Mouse (Mus musculus) limb, embryonic 13.5 days (tissue): Measurements from ENCODE around the gene Lpp. TPM values are rescaled to one million over a fixed set of nuclear protein-coding genes. Genes with fewer than 3 reads are reported as not detected.

Experiments
- ATAC-seq: fragments of 200-750 bp; cut with Nextera tagmentation; 2 replicates; pipeline ENCODE4 v1.8.0; 2017; ENCODE audit warnings: low read depth, moderate number of reproducible peaks, moderate TSS enrichment; ENCODE audit not compliant: low FRiP score
- H3K27ac ChIP-seq: fragments of 300-500 bp; sonication (generic); 2 replicates; pipeline ENCODE4 v1.5.1; 2015; ENCODE audit warnings: inconsistent platforms, mild to moderate bottlenecking, moderate library complexity
- H3K27me3 ChIP-seq: fragments of 300-500 bp; sonication (generic); 2 replicates; pipeline ENCODE4 v1.6.1; 2015; ENCODE audit warnings: mild to moderate bottlenecking, inconsistent platforms
- H3K36me3 ChIP-seq: fragments of 300-500 bp; sonication (generic); 2 replicates; pipeline ENCODE4 v1.6.1; 2015; ENCODE audit warnings: inconsistent platforms, mild to moderate bottlenecking, moderate library complexity
- H3K4me1 ChIP-seq: fragments of 300-500 bp; sonication (generic); 2 replicates; pipeline ENCODE4 v1.6.1; 2015; ENCODE audit warnings: inconsistent platforms
- H3K4me2 ChIP-seq: fragments of 300-500 bp; sonication (generic); replicated peaks from 2 replicates; pipeline ENCODE4 v1.6.1; 2015; ENCODE audit warnings: inconsistent platforms, mild to moderate bottlenecking, moderate library complexity
- H3K4me3 ChIP-seq: fragments of 300-500 bp; sonication (generic); 2 replicates; pipeline ENCODE4 v1.5.1; 2015; ENCODE audit warnings: moderate library complexity, mild to moderate bottlenecking, inconsistent platforms
- H3K9ac ChIP-seq: fragments of 300-500 bp; sonication (generic); 2 replicates; pipeline ENCODE4 v1.6.1; 2015; ENCODE audit warnings: mild to moderate bottlenecking, inconsistent platforms
- H3K9me3 ChIP-seq: fragments of 300-500 bp; sonication (generic); 2 replicates; pipeline ENCODE4 v1.6.1; 2016; ENCODE audit warnings: inconsistent platforms
- WGBS: fragments of 180-500 bp; shearing (Covaris S2); methylation state at CpG from one replicate; pipeline ENCODE4 v1.1.7; 2015; 5-methylcytosine and 5-hydroxymethylcytosine counted together
- polyA plus RNA-seq: library from polyadenylated mRNA; unstranded; fragments of >200 nt; fragmentation: Nextera tagmentation; extraction: Ambion mirVana; gene quantifications from 2 replicates; pipeline ENCODE4 v1.2.1, GENCODE M21; 2015

The Lpp gene
- polyA plus RNA-seq, 1 experiment from 2014 or later, result 56.0 TPM

DNA sequence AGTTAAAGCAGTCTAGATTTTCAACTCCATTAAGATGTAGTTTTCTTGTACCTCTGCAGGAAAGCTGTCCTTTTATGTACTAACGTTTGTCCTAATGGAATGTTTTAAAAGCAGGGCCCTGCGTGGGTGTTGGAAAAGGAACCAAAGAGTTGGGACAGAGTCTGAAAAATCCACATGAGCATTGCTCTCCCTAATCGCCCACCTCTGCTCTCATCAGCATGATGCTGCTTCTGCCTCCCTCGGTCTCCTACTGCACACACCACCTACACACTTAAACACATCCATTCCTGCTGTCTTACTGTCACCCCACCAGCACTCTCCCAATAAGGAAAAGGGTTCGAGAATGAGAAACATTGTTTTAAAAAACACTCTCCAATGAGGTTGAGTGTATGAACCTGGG lies 501.9 kb downstream of the Lpp start:
- no peak for ATAC-seq
- Histone ChIP-seq H3K27me3 (no peaks in the 10 kb centered on the region), H3K9ac (no peak overlapping the region), H3K27ac (no peak overlapping the region), H3K4me1 (peaks cover 14% of the 10 kb centered on the region), H3K4me2 (no peak overlapping the region), H3K36me3 (no peaks in the 10 kb centered on the region), H3K4me3 (no peak overlapping the region), H3K9me3 (no peaks in the 10 kb centered on the region)
- WGBS, result 65% methylated on average over 5 of the region's 5 CpGs

DNA sequence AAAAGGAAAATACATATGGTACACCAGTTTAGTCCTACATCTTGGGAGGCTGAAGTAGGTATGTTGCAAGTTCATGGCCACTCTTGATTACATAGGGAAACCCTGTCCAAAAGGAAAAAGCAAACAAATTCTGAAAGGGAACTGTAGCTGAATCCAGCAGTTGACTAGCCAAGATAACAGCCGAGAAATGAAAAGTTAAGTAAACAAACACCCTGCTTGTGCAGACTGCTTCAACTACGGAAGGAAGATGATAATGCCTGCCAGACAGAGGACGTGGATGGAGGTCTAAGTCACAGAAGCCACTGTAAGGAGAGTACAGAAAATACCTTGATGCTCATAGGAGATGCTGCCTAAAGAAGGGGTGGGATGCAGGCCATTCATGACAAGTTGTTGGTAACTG lies 504.3 kb downstream of the Lpp start:
- H3K4me2 ChIP-seq, result no peak overlapping the region
- WGBS, result 82% methylated on average over 3 of the region's 3 CpGs
- no peak for ATAC-seq

DNA sequence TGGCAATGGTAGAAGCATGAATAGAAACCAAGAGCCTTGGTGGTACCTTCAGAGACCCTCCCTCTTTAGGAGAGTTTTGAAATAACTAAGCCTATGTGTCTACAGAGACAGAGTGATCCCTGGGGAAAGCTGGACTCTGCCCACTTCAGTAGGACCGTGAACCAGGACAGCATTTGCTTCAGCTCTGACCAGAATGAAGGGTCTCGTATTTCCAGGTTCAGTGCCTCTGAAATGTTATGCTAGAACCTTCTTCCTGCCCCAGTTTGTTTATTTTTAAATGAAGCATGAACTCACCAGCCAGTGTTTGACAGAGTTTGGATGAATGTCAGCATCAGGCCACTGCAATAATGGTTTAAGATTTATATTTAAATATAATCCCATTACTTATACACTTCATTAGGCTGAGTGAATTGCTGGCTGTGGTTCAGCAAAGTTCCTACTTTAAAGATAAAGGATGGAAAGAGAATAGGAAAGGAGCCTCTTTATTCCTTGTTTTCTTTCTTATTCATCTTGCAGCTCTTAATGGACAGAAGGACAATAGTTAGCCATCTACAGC lies 507.0 kb downstream of the Lpp start:
- no peak overlapping the region for H3K9ac ChIP-seq
- no peak for ATAC-seq
- no peak overlapping the region for H3K4me3 ChIP-seq
- WGBS, result 65% methylated on average over 2 of the region's 2 CpGs
- H3K9me3 ChIP-seq, result no peaks in the 10 kb centered on the region
- H3K27me3 ChIP-seq, result no peaks in the 10 kb centered on the region
- peaks cover 19% of the 10 kb centered on the region for H3K4me1 ChIP-seq
- H3K36me3 ChIP-seq, result no peaks in the 10 kb centered on the region
- no peak overlapping the region for H3K4me2 ChIP-seq
- H3K27ac ChIP-seq, result no peak overlapping the region

More for the DNA sequence above, 504.3 kb downstream of the Lpp start:
- no peaks in the 10 kb centered on the region for H3K9me3 ChIP-seq
- H3K4me1 ChIP-seq, result peaks cover 19% of the 10 kb centered on the region
- H3K36me3 ChIP-seq, result no peaks in the 10 kb centered on the region
- no peak overlapping the region for H3K27ac ChIP-seq
- H3K4me3 ChIP-seq, result no peak overlapping the region
- H3K27me3 ChIP-seq, result no peaks in the 10 kb centered on the region
- no peak overlapping the region for H3K9ac ChIP-seq

DNA sequence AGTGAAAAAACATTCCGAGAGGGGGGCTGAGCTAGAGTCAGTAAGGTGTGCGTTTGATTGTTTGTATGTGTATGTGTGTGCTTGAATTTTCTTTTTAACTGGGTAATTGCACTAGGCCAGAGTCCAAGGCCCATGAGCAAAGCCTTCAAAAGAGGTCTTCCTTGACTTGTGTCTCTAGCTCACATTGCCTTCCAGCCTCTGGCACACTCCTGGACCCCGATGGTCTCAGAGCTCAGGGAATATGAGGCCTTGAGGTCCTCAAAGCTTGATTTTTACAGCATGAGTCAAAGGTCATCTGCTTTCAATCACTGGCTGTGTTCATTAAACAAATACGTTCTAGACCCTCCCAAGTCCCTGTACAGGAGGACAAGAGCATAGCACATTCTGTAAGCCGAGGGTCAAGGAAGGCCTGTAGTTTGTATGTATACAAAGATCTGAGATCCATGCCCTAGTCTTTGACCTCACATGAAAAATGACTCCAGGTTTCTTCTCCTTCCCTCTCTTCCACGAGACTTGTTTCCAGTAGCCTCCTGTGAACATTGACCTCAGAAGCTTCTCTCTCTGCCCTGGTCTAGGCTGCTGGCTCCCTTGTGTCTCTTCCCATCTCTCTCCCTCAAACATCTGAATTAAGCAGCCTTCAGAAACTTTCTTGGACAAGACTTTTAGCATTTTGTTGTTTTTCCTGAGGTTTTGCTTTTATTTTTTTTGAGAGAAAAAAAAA lies 508.0 kb downstream of the Lpp start:
- peaks cover 19% of the 10 kb centered on the region for H3K4me1 ChIP-seq
- no peak overlapping the region for H3K4me3 ChIP-seq
- H3K9ac ChIP-seq, result no peak overlapping the region
- ATAC-seq, result no peak
- H3K4me2 ChIP-seq, result no peak overlapping the region
- no peak overlapping the region; the same call in 1 of the 2 replicates for H3K27ac ChIP-seq
- H3K27me3 ChIP-seq, result no peaks in the 10 kb centered on the region
- H3K9me3 ChIP-seq, result no peaks in the 10 kb centered on the region
- WGBS, result 42% methylated on average over 6 of the region's 6 CpGs
- H3K36me3 ChIP-seq, result no peaks in the 10 kb centered on the region

DNA sequence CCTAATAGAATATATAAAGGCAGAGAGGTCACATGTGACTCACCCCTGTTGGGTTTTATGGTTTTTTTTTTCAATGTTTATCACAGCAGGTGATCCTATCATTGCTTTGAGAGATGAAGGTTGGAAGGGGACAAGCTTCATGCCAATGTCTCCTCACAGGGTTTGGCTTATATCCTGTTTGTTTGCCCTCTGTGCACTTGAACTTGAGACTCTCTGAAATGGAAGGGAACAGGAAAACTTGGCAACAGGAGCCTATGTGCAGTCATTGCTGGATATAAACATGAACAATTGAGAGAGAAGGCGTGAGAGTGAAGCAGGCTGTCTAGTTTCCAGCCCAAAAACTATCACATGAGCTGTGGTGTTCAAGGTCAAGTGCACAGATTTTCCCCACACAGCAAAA lies 508.8 kb downstream of the Lpp start:
- no peak for ATAC-seq
- Histone ChIP-seq H3K9me3 (no peaks in the 10 kb centered on the region), H3K27ac (no peak overlapping the region), H3K4me2 (no peak overlapping the region), H3K9ac (no peak overlapping the region), H3K4me3 (no peak overlapping the region), H3K27me3 (no peaks in the 10 kb centered on the region), H3K4me1 (peaks cover 19% of the 10 kb centered on the region), H3K36me3 (no peaks in the 10 kb centered on the region)
- 78% methylated on average over 1 of the region's 1 CpGs for WGBS

DNA sequence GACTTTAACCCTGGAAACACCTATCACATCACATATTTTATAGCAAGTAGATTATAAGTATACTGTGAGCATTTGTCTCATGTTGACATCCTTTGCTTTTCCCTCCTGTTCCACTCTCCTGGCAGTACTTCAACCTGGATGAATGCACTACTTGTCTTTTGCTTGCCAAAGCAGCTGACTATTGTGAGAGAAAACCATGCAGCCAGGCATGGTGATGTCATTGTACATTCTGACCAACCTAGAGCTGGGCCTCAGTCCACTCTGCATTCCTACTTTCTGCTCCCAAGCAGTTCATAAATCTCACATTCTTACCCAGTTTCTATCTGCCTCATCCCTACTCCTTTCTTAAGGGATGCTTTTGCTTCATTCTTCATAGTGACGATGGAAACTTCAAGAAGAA lies 515.6 kb downstream of the Lpp start:
- no peaks in the 10 kb centered on the region for H3K27me3 ChIP-seq
- no peak for ATAC-seq
- H3K9ac ChIP-seq, result no peak overlapping the region
- no peak overlapping the region for H3K4me2 ChIP-seq
- H3K4me1 ChIP-seq, result no peaks in the 10 kb centered on the region; the same call in 1 of the 2 replicates
- no peaks in the 10 kb centered on the region for H3K36me3 ChIP-seq
- WGBS, result 90% methylated on average over 1 of the region's 1 CpGs
- no peaks in the 10 kb centered on the region for H3K9me3 ChIP-seq
- H3K4me3 ChIP-seq, result no peak overlapping the region
- H3K27ac ChIP-seq, result no peak overlapping the region

DNA sequence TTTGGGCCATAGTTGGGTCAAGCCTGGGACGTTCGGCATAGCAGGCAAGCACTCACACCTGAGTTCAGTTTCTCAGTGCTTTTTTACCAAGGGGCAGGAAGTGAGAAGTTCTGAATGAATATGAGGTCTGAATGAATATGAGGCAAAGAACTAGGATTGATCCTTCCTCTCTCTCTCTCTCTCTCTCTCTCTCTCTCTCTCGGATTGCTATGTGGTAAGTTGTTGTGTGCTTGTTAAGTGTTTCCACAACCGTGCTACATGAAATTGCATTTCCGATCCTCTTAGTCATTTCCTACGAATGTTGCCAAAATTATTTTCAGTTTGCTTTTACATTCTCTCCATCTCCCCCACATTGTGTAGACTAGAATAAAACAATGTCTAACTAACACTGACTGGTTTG lies 517.0 kb downstream of the Lpp start:
- no peaks in the 10 kb centered on the region for H3K9me3 ChIP-seq
- no peaks in the 10 kb centered on the region for H3K27me3 ChIP-seq
- no peak overlapping the region for H3K4me3 ChIP-seq
- ATAC-seq, result no peak
- no peak overlapping the region for H3K4me2 ChIP-seq
- H3K27ac ChIP-seq, result no peak overlapping the region
- H3K36me3 ChIP-seq, result no peaks in the 10 kb centered on the region
- 75% methylated on average over 6 of the region's 6 CpGs for WGBS
- H3K4me1 ChIP-seq, result no peaks in the 10 kb centered on the region; the same call in 1 of the 2 replicates
- no peak overlapping the region for H3K9ac ChIP-seq

DNA sequence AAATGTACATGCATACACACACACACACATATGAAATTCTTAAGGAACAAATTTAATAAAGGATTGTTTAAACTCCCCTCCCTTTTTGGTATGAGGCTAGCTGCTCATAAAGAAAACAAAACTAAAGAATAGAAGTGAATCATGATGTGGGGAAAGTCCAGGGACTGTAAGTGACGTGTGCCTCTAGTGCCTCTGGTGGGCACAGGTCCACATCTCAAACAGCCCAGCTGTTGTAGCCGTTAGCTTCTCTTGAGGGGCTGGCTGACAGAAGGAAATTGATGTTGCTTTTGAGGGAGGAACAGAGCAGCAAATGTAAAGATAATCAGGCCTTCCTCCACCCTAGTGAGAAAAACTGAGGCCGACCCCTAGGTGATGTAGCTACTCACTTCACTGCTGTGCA lies 517.5 kb downstream of the Lpp start:
- Histone ChIP-seq H3K9ac (no peak overlapping the region; the same call in 1 of the 2 replicates), H3K4me1 (no peaks in the 10 kb centered on the region; the same call in 1 of the 2 replicates), H3K9me3 (no peaks in the 10 kb centered on the region), H3K27me3 (no peaks in the 10 kb centered on the region), H3K4me3 (no peak overlapping the region), H3K27ac (no peak overlapping the region), H3K36me3 (no peaks in the 10 kb centered on the region), H3K4me2 (no peak overlapping the region)
- no peak for ATAC-seq
- 46% methylated on average over 3 of the region's 3 CpGs for WGBS

DNA sequence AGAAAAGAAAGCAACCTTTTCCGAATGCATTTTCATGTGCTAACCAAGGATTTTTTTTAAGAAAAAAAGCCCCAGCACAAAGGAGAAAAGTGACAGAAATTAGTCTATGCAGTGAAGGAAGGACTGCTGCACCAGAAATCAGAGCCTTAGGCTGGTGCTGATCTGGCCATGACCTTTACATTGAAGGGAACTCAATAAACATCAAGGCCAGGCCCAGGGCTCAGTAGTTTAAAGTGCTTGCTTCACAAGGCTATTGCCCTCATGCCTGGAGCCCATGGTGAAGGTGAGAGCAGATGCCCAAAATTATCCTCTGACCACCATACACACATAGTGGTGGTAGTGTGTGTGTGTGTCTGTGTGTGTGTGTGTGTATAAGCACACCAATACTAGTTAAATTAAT lies 519.1 kb downstream of the Lpp start:
- 83% methylated on average over 1 of the region's 1 CpGs for WGBS
- Histone ChIP-seq H3K9me3 (no peaks in the 10 kb centered on the region), H3K4me1 (no peaks in the 10 kb centered on the region; the same call in 1 of the 2 replicates), H3K27me3 (no peaks in the 10 kb centered on the region), H3K4me2 (no peak overlapping the region), H3K9ac (no peak overlapping the region), H3K27ac (no peak overlapping the region), H3K36me3 (no peaks in the 10 kb centered on the region), H3K4me3 (no peak overlapping the region)
- ATAC-seq, result no peak

DNA sequence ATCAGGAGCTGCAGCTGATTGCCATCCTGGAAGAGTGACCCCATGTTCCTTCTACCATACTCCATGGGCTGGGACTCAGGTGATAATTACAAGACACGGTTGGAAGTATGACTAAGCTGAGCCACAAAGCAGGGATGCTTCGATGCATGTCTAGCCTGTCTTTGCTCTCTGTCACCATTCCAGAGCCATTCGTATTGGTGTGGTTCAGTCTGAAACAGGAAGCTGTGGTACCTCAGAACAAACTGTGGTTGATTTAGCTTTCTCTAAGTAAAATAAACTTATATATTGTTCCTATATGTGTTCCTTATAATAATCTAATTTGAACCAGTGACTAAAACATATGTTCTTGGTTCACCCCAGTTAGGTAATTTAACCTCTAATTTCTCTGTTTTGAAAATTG lies 519.7 kb downstream of the Lpp start:
- 81% methylated on average over 3 of the region's 3 CpGs for whole genome bisulfite sequencing
- H3K4me2 ChIP-seq, result no peak overlapping the region
- no peak overlapping the region for H3K9ac ChIP-seq
- no peaks in the 10 kb centered on the region for H3K27me3 ChIP-seq
- no peaks in the 10 kb centered on the region for H3K36me3 ChIP-seq
- no peak overlapping the region for H3K4me3 ChIP-seq
- H3K27ac ChIP-seq, result no peak overlapping the region
- ATAC-seq, result no peak
- no peaks in the 10 kb centered on the region for H3K9me3 ChIP-seq
- H3K4me1 ChIP-seq, result peaks cover 2% of the 10 kb centered on the region

DNA sequence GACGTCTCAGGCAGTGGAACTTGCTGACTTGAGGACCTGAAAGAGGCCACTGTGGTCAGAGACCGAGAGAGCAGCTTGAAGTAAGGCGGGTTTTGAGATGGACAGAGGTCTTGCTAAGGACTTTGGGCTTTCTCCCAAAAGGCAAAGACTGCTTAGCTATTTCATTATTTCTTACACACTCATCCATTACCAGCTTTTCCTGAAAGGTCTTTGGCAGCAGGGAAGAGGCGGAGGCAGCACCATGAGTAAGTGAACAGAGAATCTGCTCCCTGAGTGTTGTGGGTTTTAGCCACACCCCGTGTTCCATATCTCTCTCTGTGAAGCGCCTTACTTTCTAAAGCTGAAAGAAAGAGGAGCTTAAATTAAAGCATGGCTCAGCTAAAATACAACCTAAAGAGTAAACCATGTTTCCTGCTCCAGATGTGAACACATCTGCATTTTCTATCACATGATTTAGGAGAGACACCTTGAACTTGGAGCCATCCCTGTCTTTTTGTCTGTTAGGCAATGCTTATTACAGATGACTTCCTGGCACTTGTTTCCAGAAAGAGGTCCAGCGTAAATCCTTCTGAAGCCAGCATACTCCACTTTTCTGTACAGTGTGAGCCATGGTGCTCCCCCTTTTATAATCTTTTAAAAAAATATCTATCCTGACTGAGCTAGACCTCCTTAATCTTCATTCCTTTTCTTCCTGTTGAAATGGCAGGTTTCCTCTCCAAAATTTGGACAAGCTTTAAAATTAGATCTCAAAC lies 520.5 kb downstream of the Lpp start:
- Histone ChIP-seq H3K27me3 (no peaks in the 10 kb centered on the region), H3K9me3 (no peaks in the 10 kb centered on the region), H3K27ac (no peak overlapping the region), H3K4me3 (no peak overlapping the region), H3K9ac (no peak overlapping the region), H3K4me1 (peaks cover 10% of the 10 kb centered on the region), H3K36me3 (no peaks in the 10 kb centered on the region), H3K4me2 (no peak overlapping the region)
- ATAC-seq, result no peak
- WGBS, result 72% methylated on average over 7 of the region's 7 CpGs

DNA sequence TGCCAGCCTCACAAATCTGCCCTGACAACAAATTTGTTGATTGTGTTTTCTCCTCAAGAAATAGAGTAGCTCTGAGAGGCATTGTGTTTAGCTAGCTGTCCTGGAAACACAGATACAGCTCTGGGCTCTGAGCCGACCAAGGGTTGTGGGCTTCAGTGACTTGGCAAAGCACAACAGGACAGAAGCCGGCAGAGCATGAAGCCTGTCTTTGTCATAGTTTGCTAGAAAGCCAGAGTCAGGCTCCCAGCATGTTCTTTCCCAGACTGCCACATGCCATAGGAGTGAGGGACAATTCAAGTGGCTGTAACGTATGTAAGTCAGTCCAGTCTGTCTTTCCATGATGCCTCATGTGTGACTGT lies 521.1 kb downstream of the Lpp start:
- Histone ChIP-seq H3K9me3 (no peaks in the 10 kb centered on the region), H3K36me3 (no peaks in the 10 kb centered on the region), H3K4me2 (no peak overlapping the region), H3K9ac (no peak overlapping the region), H3K4me3 (no peak overlapping the region), H3K27me3 (no peaks in the 10 kb centered on the region), H3K4me1 (peaks cover 13% of the 10 kb centered on the region), H3K27ac (no peak overlapping the region; the same call in 1 of the 2 replicates)
- no peak for ATAC-seq
- 84% methylated on average over 3 of the region's 3 CpGs for WGBS
